Mouse (Mus musculus) heart, adult 2 months (tissue): ENCODE data around the gene Hipk4.

Experiments
- CTCF ChIP-seq: fragments of 200-600 bp; IDR thresholded peaks from 2 replicates; pipeline ENCODE4 v1.8.1; 2022; ENCODE audit warnings: antibody characterized with exemption, mild to moderate bottlenecking, moderate library complexity
- EP300 ChIP-seq: fragments of 200-500 bp; IDR thresholded peaks from 2 replicates; pipeline ENCODE4 v1.6.1; 2011; ENCODE audit warnings: low read depth, low read length, control low read depth; ENCODE audit not compliant: insufficient read depth
- POLR2A ChIP-seq: fragments of 200-500 bp; IDR thresholded peaks from 2 replicates; pipeline ENCODE4 v1.6.1; 2011; ENCODE audit warnings: mild to moderate bottlenecking, low read depth, low read length, control low read depth; ENCODE audit not compliant: insufficient read depth

GRCm38 (mm10) chr7:27506765-27507370 is 16.2 kb upstream of the Hipk4 start:
- no peak for TF ChIP-seq EP300
- no peak for TF ChIP-seq POLR2A
- TF ChIP-seq CTCF: no peak
